Mouse (Mus musculus) hindbrain, embryonic 15.5 days (tissue): Measurements from ENCODE around the gene Irf3. TPM values are rescaled to one million over a fixed set of nuclear protein-coding genes. Genes with fewer than 3 reads are reported as not detected.
A peak's percentile ranks its signal among the peaks of the same experiment; 100 is the strongest.

Source experiments
- ATAC-seq: fragments of 200-750 bp; cut with Nextera tagmentation; 2 replicates; pipeline ENCODE4 v1.8.0; 2017; ENCODE audit warnings: low read depth, moderate number of reproducible peaks, moderate TSS enrichment; ENCODE audit not compliant: low FRiP score
- H3K27ac ChIP-seq: fragments of 300-500 bp; sonication (generic); replicated peaks from 2 replicates; pipeline ENCODE4 v1.5.1; 2015; ENCODE audit warnings: mild to moderate bottlenecking, inconsistent platforms
- H3K27me3 ChIP-seq: fragments of 300-500 bp; sonication (generic); 2 replicates; pipeline ENCODE4 v1.6.1; 2015; ENCODE audit warnings: control low read depth, inconsistent platforms
- H3K36me3 ChIP-seq: fragments of 300-500 bp; sonication (generic); 2 replicates; pipeline ENCODE4 v1.6.1; 2015; ENCODE audit warnings: control low read depth, inconsistent platforms
- H3K4me1 ChIP-seq: fragments of 300-500 bp; sonication (generic); replicated peaks from 2 replicates; pipeline ENCODE4 v1.6.1; 2015; ENCODE audit warnings: control low read depth, inconsistent platforms
- H3K4me2 ChIP-seq: fragments of 300-500 bp; sonication (generic); 2 replicates; pipeline ENCODE4 v1.6.1; 2015; ENCODE audit warnings: moderate library complexity, mild to moderate bottlenecking, inconsistent platforms
- H3K4me3 ChIP-seq: fragments of 300-500 bp; sonication (generic); 2 replicates; pipeline ENCODE4 v1.5.1; 2015; ENCODE audit warnings: mild to moderate bottlenecking, inconsistent platforms
- H3K9ac ChIP-seq: fragments of 300-500 bp; sonication (generic); 2 replicates; pipeline ENCODE4 v1.6.1; 2015; ENCODE audit warnings: inconsistent platforms
- H3K9me3 ChIP-seq: fragments of 300-500 bp; sonication (generic); 2 replicates; pipeline ENCODE4 v1.6.1; 2016; ENCODE audit warnings: control low read depth, inconsistent platforms
- WGBS: fragments of 180-500 bp; shearing (Covaris S2); methylation state at CpG from one replicate; pipeline ENCODE4 v1.1.7; 2015; 5-methylcytosine and 5-hydroxymethylcytosine counted together
- polyA plus RNA-seq: library from polyadenylated mRNA; unstranded; fragments of >200 nt; fragmentation: Nextera tagmentation; extraction: Ambion mirVana; gene quantifications from 2 replicates; pipeline ENCODE4 v1.2.1, GENCODE M21; 2015

Irf3 gene
- 57.4 and 58.1 TPM in 2 replicates for polyA plus RNA-seq

DNA sequence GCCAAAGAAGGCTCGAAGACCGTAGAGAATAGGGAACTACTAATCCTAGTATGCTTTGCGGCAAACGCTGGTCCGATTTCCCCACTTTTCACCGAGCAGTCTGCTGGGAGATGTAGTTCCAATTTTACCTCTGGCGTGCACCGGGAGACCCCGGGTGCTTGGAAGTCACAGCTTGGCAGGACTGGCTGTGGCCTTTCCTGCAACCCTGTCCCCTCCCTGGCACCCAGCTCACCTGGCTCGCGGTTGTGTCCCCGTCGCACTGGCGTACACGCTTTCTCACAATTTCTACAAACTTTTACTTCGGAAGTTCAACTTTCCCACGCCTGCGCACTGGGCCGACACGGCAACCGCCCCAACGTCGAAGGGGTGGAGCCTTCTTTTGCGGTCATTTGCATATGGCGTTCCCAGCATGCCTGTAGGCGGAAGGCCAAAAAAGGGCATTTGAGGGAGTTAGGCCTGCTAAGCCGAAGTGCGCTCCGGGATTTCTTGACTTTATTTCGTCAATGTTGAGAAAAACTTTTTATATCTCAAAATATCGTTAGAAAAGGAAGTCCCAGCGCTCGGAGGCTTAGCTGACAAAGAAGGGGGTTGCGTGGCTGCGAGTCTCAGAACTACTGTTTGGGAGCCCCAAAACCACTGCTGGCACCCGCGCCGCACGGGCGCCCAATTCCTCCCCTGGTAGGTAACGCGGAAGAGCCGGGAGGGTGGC lies at the start of gene Irf3:
Gene Irf3, plus strand, starts transcription at position 418 of the 709 bp plus-strand sequence.
- ATAC-seq, result peak; percentile 91
- H3K27me3 ChIP-seq, result no peaks in the 10 kb centered on the region

GRCm38 (mm10) chr7:44949922-44950321 lies 47.5 kb upstream of the Irf3 start:
- Histone ChIP-seq H3K4me2 (no peak overlapping the region), H3K36me3 (no peaks in the 10 kb centered on the region), H3K9me3 (no peaks in the 10 kb centered on the region), H3K4me3 (no peak overlapping the region), H3K27ac (no peak overlapping the region), H3K4me1 (peaks cover 21% of the 10 kb centered on the region), H3K9ac (no peak overlapping the region), H3K27me3 (peaks cover 25% of the 10 kb centered on the region)
- WGBS, result 79% methylated on average over 6 of the region's 6 CpGs
- ATAC-seq, result no peak

More for the DNA sequence above, at the start of gene Irf3:
- peak within 1 kb of the TSS; percentile 45 for H3K4me3 ChIP-seq
- peak within 1 kb of the TSS; percentile 51 for H3K27ac ChIP-seq
- peaks cover 23% of the 10 kb centered on the region for H3K36me3 ChIP-seq
- peak within 1 kb of the TSS; percentile 65 for H3K4me2 ChIP-seq
- H3K9me3 ChIP-seq, result no peaks in the 10 kb centered on the region
- H3K9ac ChIP-seq, result peak within 1 kb of the TSS; percentile 53
- H3K4me1 ChIP-seq, result peaks cover 24% of the 10 kb centered on the region
- WGBS, result under 1% methylated on average over 43 of the region's 43 CpGs

DNA sequence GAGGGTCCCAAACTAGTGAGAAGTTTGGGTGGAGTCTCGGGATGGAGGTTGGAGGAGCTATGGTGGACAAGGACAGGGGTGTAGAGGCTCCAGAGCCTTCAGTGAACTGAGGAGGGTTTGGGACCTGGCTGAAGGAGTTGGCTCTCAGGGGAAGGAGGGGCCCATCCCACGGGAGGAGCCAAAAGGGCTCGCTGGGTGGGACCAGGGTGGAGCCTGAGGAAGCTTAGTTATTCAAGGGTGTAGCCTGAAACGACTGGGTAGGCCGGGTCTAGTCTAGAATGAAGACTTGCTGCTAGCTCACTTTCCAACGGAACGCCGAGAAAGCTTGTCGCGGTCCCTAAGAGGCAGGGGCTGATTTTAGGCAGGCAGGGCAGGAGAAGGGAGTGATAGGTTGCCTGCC lies 45.5 kb upstream of the Irf3 start:
- peaks cover 21% of the 10 kb centered on the region for H3K4me1 ChIP-seq
- WGBS, result 0% methylated on average over 10 of the region's 10 CpGs
- H3K27me3 ChIP-seq, result peaks cover 25% of the 10 kb centered on the region
- ATAC-seq, result peak; percentile 27; the same call in 1 of the 2 replicates
- peak overlapping the region; percentile 50; the same call in 1 of the 2 replicates for H3K9ac ChIP-seq
- H3K4me2 ChIP-seq, result peak overlapping the region; percentile 76
- peak overlapping the region; percentile 19; the same call in 1 of the 2 replicates for H3K27ac ChIP-seq
- no peaks in the 10 kb centered on the region for H3K9me3 ChIP-seq
- H3K36me3 ChIP-seq, result no peaks in the 10 kb centered on the region
- H3K4me3 ChIP-seq, result peak overlapping the region; percentile 46

- Histone ChIP-seq H3K27me3 (peaks cover 25% of the 10 kb centered on the region), H3K27ac (peak overlapping the region; percentile 19; the same call in 1 of the 2 replicates)
- WGBS, result 8% methylated on average over 24 of the region's 24 CpGs
Observed at GRCm38 (mm10) chr7:44952611-44953306, 44.7 kb upstream of the Irf3 start.

GRCm38 (mm10) chr7:44953561-44953960 lies 43.9 kb upstream of the Irf3 start:
- H3K27me3 ChIP-seq, result peaks cover 25% of the 10 kb centered on the region
- H3K27ac ChIP-seq, result no peak overlapping the region
- H3K9me3 ChIP-seq, result no peaks in the 10 kb centered on the region
- no peak overlapping the region for H3K4me3 ChIP-seq
- WGBS, result 61% methylated on average over 14 of the region's 14 CpGs
- H3K4me2 ChIP-seq, result no peak overlapping the region
- H3K36me3 ChIP-seq, result no peaks in the 10 kb centered on the region
- H3K9ac ChIP-seq, result no peak overlapping the region
- no peak for ATAC-seq
- peaks cover 25% of the 10 kb centered on the region for H3K4me1 ChIP-seq

More at GRCm38 (mm10) chr7:44952611-44953306, 44.7 kb upstream of the Irf3 start:
- ATAC-seq, result peak; percentile 91
- no peaks in the 10 kb centered on the region for H3K9me3 ChIP-seq
- peak overlapping the region; percentile 46 for H3K4me3 ChIP-seq
- H3K4me1 ChIP-seq, result peaks cover 25% of the 10 kb centered on the region
- no peaks in the 10 kb centered on the region for H3K36me3 ChIP-seq
- peak overlapping the region; percentile 50 for H3K9ac ChIP-seq
- peak overlapping the region; percentile 76 for H3K4me2 ChIP-seq

DNA sequence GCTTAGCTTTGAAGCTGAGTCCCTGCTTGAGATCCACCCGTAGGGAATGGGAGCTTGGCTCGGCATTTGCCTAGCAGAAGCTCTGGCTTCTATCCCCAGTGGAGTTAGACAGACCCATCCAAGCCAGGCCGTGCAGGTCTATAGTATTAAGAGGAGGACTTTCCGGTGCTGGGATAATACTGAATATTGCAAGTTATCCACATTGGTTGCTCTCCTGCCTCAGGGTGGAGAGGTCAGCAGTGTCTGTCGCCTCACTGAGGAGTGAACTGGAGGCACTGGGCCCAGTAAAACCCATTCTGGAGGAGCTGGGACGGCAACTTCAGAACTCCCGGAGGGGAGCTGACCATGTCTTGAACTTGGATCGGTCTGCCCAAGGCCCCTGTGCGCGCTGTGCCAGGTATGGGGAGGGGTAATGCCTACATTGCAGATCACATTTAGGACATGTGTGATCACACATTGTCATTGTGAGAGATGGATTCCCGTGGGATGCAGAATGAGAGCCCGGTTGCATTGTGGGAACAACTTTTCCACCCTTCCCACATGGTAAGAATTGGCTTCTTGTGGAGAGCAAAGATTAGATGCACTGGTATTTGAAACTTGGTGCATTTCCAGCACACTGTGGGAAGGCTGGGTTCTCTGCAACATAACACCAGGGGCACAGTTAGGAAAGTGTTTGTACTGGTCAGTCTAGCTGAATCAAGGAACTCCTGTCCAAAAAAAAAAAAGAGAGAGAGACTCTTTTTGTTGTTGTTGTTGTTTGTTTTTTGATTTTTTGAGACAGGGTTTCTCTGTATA lies 43.2 kb upstream of the Irf3 start:
- no peak for ATAC-seq
- H3K9me3 ChIP-seq, result no peaks in the 10 kb centered on the region
- peaks cover 25% of the 10 kb centered on the region for H3K4me1 ChIP-seq
- WGBS, result 79% methylated on average over 12 of the region's 12 CpGs
- no peak overlapping the region for H3K4me3 ChIP-seq
- H3K27me3 ChIP-seq, result peaks cover 25% of the 10 kb centered on the region
- H3K27ac ChIP-seq, result no peak overlapping the region
- no peak overlapping the region for H3K4me2 ChIP-seq
- H3K9ac ChIP-seq, result no peak overlapping the region
- H3K36me3 ChIP-seq, result peaks cover 7% of the 10 kb centered on the region; the same call in 1 of the 2 replicates

DNA sequence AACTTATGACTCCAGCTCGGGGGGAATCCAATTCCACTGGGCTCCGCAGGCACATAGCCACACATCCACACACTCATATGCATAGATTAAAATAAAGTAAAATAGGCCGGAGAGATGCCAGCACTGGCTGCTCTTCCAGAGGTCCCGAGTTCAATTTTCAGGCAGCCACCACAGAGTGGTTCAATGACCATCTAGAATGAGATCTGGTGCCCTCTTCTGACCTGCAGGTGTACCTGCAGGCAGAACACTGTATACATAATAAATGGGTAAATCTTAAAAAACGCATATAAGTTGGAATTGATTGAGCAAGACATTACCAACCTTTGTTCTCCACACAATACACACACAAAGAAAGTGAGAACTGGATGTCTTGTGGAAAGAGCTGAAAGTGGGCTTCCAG lies 41.8 kb upstream of the Irf3 start:
- no peaks in the 10 kb centered on the region for H3K9me3 ChIP-seq
- no peak overlapping the region for H3K27ac ChIP-seq
- H3K4me3 ChIP-seq, result no peak overlapping the region
- H3K4me1 ChIP-seq, result peaks cover 25% of the 10 kb centered on the region
- ATAC-seq, result no peak
- peaks cover 16% of the 10 kb centered on the region for H3K27me3 ChIP-seq
- H3K36me3 ChIP-seq, result peaks cover 12% of the 10 kb centered on the region
- H3K9ac ChIP-seq, result no peak overlapping the region
- H3K4me2 ChIP-seq, result no peak overlapping the region
- 55% methylated on average over 5 of the region's 5 CpGs for WGBS

DNA sequence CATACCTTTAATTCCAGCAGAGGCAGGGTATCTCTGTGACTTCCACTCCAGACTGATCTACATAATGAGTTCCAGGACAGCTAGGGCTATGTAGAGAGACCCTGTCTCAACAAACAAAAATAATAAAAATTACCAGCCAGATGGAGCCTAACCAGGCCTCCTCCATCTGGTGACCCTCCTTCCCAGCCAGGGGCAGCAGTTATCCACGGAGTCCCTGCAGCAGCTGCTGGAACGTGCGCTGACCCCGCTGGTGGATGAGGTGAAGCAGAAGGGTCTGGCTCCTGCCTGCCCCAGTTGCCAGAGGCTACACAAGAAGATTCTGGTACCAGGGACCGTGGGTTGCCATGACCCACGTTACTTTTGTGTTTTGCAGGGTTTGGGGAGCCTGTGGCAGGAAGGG lies 41.2 kb upstream of the Irf3 start:
- H3K4me3 ChIP-seq, result no peak overlapping the region
- no peak overlapping the region for H3K27ac ChIP-seq
- peaks cover 25% of the 10 kb centered on the region for H3K4me1 ChIP-seq
- H3K9me3 ChIP-seq, result no peaks in the 10 kb centered on the region
- no peak overlapping the region for H3K4me2 ChIP-seq
- 56% methylated on average over 6 of the region's 6 CpGs for WGBS
- H3K9ac ChIP-seq, result no peak overlapping the region
- peaks cover 10% of the 10 kb centered on the region for H3K27me3 ChIP-seq
- H3K36me3 ChIP-seq, result peaks cover 18% of the 10 kb centered on the region
- ATAC-seq, result no peak

DNA sequence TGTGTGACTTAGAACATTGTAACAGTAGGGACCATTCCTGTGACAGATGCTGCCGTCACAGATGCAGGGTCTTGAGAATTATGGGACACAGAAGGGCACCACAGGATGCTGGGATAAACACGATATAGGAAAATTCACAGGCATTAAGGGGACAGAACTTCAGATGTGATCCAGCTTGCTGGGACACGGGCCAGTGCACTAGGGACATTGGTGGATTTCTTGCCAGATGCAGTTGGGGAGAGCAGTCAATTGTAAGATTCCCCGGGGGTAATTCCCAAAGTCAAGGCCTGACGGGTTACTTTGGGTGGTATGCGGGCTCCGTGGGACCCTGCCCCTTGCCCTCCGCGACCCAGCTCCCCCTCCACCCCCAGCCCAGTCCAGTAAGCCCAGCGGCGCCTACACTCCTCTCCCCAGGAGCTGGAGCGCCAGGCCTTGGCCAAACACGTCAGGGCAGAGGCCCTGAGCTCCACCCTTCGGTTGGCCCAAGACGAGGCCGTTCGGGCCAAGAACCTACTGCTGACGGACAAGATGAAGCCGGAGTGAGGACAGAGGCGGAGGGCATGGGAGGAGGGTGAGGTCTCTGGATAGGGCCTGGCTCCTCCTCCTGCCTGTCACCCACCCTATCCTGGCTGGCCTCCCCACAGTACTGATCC lies 40.1 kb upstream of the Irf3 start:
- peaks cover 17% of the 10 kb centered on the region for H3K4me1 ChIP-seq
- H3K4me2 ChIP-seq, result no peak overlapping the region
- H3K36me3 ChIP-seq, result peaks cover 24% of the 10 kb centered on the region
- 0 out of 2 replicates have a peak, but pooled peaks cover under 1% of the 10 kb centered on the region for H3K27me3 ChIP-seq
- H3K27ac ChIP-seq, result no peak overlapping the region
- H3K9me3 ChIP-seq, result no peaks in the 10 kb centered on the region
- 69% methylated on average over 20 of the region's 20 CpGs for WGBS
- ATAC-seq, result no peak
- H3K9ac ChIP-seq, result no peak overlapping the region
- H3K4me3 ChIP-seq, result no peak overlapping the region

DNA sequence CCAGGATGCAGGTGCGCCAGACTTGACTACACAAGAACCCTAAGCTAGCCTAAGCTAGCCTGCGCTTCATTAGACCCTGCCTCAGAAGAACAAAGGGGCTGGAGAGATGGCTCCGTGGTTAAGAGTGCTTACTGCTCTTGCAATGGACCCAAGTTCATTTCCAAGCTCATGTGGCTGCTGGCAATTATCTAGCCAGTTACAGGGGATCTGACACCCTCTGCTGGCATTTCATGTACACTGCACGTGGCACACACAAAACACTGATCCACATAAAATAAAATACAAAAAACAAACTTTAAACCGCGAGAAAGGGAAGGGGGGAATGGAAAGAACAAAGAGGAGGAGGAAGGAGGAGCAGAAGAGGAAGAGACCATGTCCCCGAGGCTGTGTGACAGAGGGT lies 39.2 kb upstream of the Irf3 start:
- Histone ChIP-seq H3K36me3 (peaks cover 31% of the 10 kb centered on the region), H3K27ac (no peak overlapping the region), H3K4me1 (peaks cover 8% of the 10 kb centered on the region), H3K4me3 (no peak overlapping the region), H3K9me3 (no peaks in the 10 kb centered on the region), H3K4me2 (no peak overlapping the region), H3K27me3 (no peaks in the 10 kb centered on the region), H3K9ac (no peak overlapping the region)
- no peak for ATAC-seq
- WGBS, result 60% methylated on average over 7 of the region's 7 CpGs

GRCm38 (mm10) chr7:44959281-44959680 lies 38.2 kb upstream of the Irf3 start:
- no peaks in the 10 kb centered on the region for H3K27me3 ChIP-seq
- ATAC-seq, result no peak
- no peaks in the 10 kb centered on the region for H3K9me3 ChIP-seq
- no peak overlapping the region for H3K27ac ChIP-seq
- peaks cover 37% of the 10 kb centered on the region for H3K36me3 ChIP-seq
- H3K4me1 ChIP-seq, result 0 out of 2 replicates have a peak, but pooled peaks cover 5% of the 10 kb centered on the region
- H3K4me3 ChIP-seq, result no peak overlapping the region
- no peak overlapping the region for H3K9ac ChIP-seq
- WGBS, result 89% methylated on average over 8 of the region's 8 CpGs
- no peak overlapping the region for H3K4me2 ChIP-seq
